Mouse (Mus musculus) hindbrain, embryonic 11.5 days (tissue): Measurements from ENCODE around the gene Osbpl8. TPM values are rescaled to one million over a fixed set of nuclear protein-coding genes. Genes with fewer than 3 reads are reported as not detected.

Experiments used
- ATAC-seq: fragments of 200-750 bp; cut with Nextera tagmentation; 2 replicates; pipeline ENCODE4 v1.8.0; 2017; ENCODE audit warnings: mild to moderate bottlenecking, moderate TSS enrichment, moderate library complexity; ENCODE audit not compliant: low FRiP score
- DNase-seq: peaks from one replicate; pipeline ENCODE4 v3.0.0-alpha.2; 2015; ENCODE audit warnings: low spot score
- H3K27ac ChIP-seq: fragments of 300-500 bp; sonication (generic); 2 replicates; pipeline ENCODE4 v1.5.1; 2014; ENCODE audit warnings: mild to moderate bottlenecking, low read depth, low read length
- H3K27me3 ChIP-seq: fragments of 300-500 bp; sonication (generic); 2 replicates; pipeline ENCODE4 v1.6.1; 2014; ENCODE audit warnings: mild to moderate bottlenecking, low read length, moderate library complexity, mixed read lengths; ENCODE audit not compliant: control insufficient read depth, insufficient read depth
- H3K36me3 ChIP-seq: fragments of 300-500 bp; sonication (generic); 2 replicates; pipeline ENCODE4 v1.6.1; 2014; ENCODE audit warnings: mild to moderate bottlenecking, low read length, moderate library complexity, mixed read lengths; ENCODE audit not compliant: control insufficient read depth, insufficient read depth
- H3K4me1 ChIP-seq: fragments of 300-500 bp; sonication (generic); replicated peaks from 2 replicates; pipeline ENCODE4 v1.6.1; 2014; ENCODE audit warnings: low read length, mixed read lengths; ENCODE audit not compliant: control insufficient read depth, insufficient read depth
- H3K4me2 ChIP-seq: fragments of 300-500 bp; sonication (generic); replicated peaks from 2 replicates; pipeline ENCODE4 v1.6.1; 2014; ENCODE audit warnings: mild to moderate bottlenecking, low read depth, low read length
- H3K4me3 ChIP-seq: fragments of 300-500 bp; sonication (generic); 2 replicates; pipeline ENCODE4 v1.5.1; 2014; ENCODE audit warnings: low read depth, low read length
- H3K9ac ChIP-seq: fragments of 300-500 bp; sonication (generic); 2 replicates; pipeline ENCODE4 v1.6.1; 2014; ENCODE audit warnings: low read depth, low read length
- H3K9me3 ChIP-seq: fragments of 300-500 bp; sonication (generic); 2 replicates; pipeline ENCODE4 v1.6.1; 2016; ENCODE audit warnings: low read length; ENCODE audit not compliant: control insufficient read depth
- WGBS: fragments of 180-500 bp; shearing (Covaris S2); extraction: QIAGEN DNeasy Blood & Tissue Kit; methylation state at CpG from one replicate; pipeline ENCODE4 v1.1.7; 2014; 5-methylcytosine and 5-hydroxymethylcytosine counted together
- polyA plus RNA-seq: library from polyadenylated mRNA; unstranded; fragments of >200 nt; fragmentation: Nextera tagmentation; extraction: Ambion mirVana; gene quantifications from 2 replicates; pipeline ENCODE4 v1.2.1, GENCODE M21; 2014

Gene Osbpl8
- polyA plus RNA-seq, 1 experiment from 2014 or later: 15.4 TPM

GRCm38 (mm10) chr10:111315940-111316339 lies 151.4 kb downstream of the Osbpl8 start:
- DNase-seq (no peak), ATAC-seq (no peak)
- no peaks in the 10 kb centered on the region for H3K9me3 ChIP-seq
- H3K27me3 ChIP-seq: no peaks in the 10 kb centered on the region
- H3K4me3 ChIP-seq: no peak overlapping the region
- no peak overlapping the region for H3K4me2 ChIP-seq
- WGBS: 89% methylated on average over 3 of the region's 3 CpGs
- H3K36me3 ChIP-seq: no peaks in the 10 kb centered on the region
- H3K4me1 ChIP-seq: no peaks in the 10 kb centered on the region
- H3K27ac ChIP-seq: no peak overlapping the region
- no peak overlapping the region for H3K9ac ChIP-seq

DNA sequence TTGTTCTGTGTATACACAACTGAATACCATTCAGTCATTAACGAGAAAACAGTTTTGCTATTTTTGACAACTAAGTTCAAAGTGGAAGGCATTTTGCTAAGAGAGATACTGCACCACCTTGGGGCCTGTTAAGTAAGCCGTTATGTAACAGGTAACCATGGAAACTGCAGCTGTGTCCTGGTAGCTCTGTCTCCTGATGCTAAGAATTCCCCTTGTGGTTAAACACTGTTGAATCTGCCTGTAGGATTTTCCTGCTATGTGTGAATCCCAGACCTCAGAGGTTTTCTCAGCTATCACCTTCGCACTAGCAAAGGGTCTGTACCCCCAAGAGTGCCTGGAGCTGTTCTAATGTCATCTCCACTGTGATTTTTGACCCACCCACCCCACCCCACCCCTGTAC lies 153.5 kb downstream of the Osbpl8 start:
- Histone ChIP-seq H3K4me1 (no peaks in the 10 kb centered on the region), H3K36me3 (no peaks in the 10 kb centered on the region), H3K4me3 (no peak overlapping the region), H3K9ac (no peak overlapping the region), H3K27me3 (no peaks in the 10 kb centered on the region), H3K9me3 (no peaks in the 10 kb centered on the region), H3K27ac (no peak overlapping the region), H3K4me2 (no peak overlapping the region)
- ATAC-seq (no peak), DNase-seq (no peak)
- WGBS: 80% methylated on average over 3 of the region's 3 CpGs

GRCm38 (mm10) chr10:111318805-111319500 lies 154.4 kb downstream of the Osbpl8 start:
- H3K9ac ChIP-seq: no peak overlapping the region
- no peaks in the 10 kb centered on the region for H3K27me3 ChIP-seq
- H3K36me3 ChIP-seq: no peaks in the 10 kb centered on the region
- ATAC-seq: no peak
- no peak overlapping the region for H3K4me2 ChIP-seq
- H3K4me3 ChIP-seq: no peak overlapping the region
- H3K4me1 ChIP-seq: no peaks in the 10 kb centered on the region
- DNase-seq: no peak
- no peaks in the 10 kb centered on the region for H3K9me3 ChIP-seq
- no peak overlapping the region for H3K27ac ChIP-seq
- 94% methylated on average over 9 of the region's 9 CpGs for WGBS

GRCm38 (mm10) chr10:111320579-111320978 lies 156.0 kb downstream of the Osbpl8 start:
- DNase-seq (no peak), ATAC-seq (no peak)
- no peaks in the 10 kb centered on the region for H3K27me3 ChIP-seq
- no peak overlapping the region for H3K4me3 ChIP-seq
- no peak overlapping the region for H3K27ac ChIP-seq
- no peak overlapping the region for H3K9ac ChIP-seq
- H3K36me3 ChIP-seq: no peaks in the 10 kb centered on the region
- no peaks in the 10 kb centered on the region for H3K4me1 ChIP-seq
- H3K4me2 ChIP-seq: no peak overlapping the region
- no peaks in the 10 kb centered on the region for H3K9me3 ChIP-seq

DNA sequence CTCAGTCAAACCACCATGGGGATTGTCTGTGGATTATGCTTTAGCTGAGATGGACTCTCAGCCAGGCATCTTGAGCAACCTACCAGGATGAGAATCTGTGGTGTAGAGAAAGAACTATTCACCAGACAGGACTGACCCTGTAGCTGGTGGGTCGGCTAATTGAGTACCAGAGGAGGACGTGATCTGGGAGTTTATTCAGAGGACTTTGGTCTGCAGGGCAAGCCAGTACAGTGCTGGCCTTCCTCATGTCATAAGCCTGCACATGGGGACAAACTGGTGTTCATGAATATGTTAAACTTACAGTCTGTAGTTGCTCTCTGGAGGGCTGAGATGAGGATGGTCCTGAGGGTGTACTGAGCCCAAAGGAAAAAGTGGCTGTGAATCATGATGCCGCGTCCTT lies 163.4 kb downstream of the Osbpl8 start:
- Histone ChIP-seq H3K9me3 (no peaks in the 10 kb centered on the region), H3K9ac (no peak overlapping the region), H3K4me3 (no peak overlapping the region), H3K27ac (no peak overlapping the region), H3K27me3 (no peaks in the 10 kb centered on the region), H3K4me2 (no peak overlapping the region), H3K4me1 (no peaks in the 10 kb centered on the region), H3K36me3 (no peaks in the 10 kb centered on the region)
- DNase-seq: no peak
- ATAC-seq: no peak
- WGBS: 88% methylated on average over 4 of the region's 4 CpGs

GRCm38 (mm10) chr10:111329326-111329725 lies 164.8 kb downstream of the Osbpl8 start:
- H3K27me3 ChIP-seq: no peaks in the 10 kb centered on the region
- H3K27ac ChIP-seq: no peak overlapping the region
- no peaks in the 10 kb centered on the region for H3K9me3 ChIP-seq
- WGBS: 83% methylated on average over 5 of the region's 5 CpGs
- H3K9ac ChIP-seq: no peak overlapping the region
- H3K36me3 ChIP-seq: no peaks in the 10 kb centered on the region
- H3K4me1 ChIP-seq: no peaks in the 10 kb centered on the region
- H3K4me2 ChIP-seq: no peak overlapping the region
- DNase-seq (no peak), ATAC-seq (no peak)
- no peak overlapping the region for H3K4me3 ChIP-seq

- Histone ChIP-seq H3K36me3 (no peaks in the 10 kb centered on the region), H3K4me1 (0 out of 2 replicates have a peak, but pooled peaks cover 4% of the 10 kb centered on the region), H3K9ac (no peak overlapping the region), H3K27me3 (no peaks in the 10 kb centered on the region; the same call in 1 of the 2 replicates), H3K4me3 (no peak overlapping the region), H3K27ac (no peak overlapping the region), H3K4me2 (no peak overlapping the region), H3K9me3 (no peaks in the 10 kb centered on the region)
- no peak for DNase-seq
- ATAC-seq: no peak
- WGBS: 99% methylated on average over 2 of the region's 2 CpGs
Measured at GRCm38 (mm10) chr10:111334902-111335301, 170.3 kb downstream of the Osbpl8 start.

DNA sequence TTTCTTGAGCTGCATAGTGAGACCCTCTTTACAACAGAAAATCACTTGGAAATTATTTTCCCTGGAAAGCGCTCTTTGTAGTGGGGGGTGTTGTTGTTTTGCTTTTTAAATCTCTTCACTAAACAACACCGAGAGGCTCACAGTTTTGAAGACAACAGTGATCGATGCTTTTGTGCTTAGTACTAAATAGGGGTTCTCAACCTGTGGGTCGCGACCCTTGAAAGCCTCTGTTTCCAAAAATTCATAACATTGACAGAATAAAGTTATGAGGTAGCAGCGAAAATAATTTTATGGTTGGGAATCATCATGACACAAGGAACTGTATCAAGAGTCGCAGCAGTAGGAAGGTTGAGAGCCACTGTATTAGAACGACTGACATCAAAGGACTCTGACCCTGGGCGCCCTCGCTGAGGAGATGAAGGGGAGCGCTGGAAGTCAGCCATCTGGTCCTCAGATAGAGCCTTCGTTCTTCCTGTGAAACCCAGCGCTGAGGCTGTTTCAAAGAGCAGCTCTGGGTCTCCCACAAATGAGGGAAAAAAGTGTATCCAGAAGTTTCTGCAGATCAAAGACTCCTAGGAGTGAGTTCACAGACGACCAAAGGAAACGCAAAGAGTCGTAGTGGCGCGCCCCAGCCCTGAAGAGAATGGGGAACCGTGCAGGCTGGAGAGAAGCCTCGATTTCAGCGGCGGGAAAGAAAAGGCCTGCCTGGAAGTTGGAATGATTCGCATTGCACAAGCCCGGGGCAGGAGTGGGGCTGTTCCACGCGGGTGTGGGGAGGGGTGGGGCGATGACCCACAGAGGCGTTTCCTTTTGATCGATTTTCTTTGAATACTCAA lies 171.2 kb downstream of the Osbpl8 start:
- Histone ChIP-seq H3K4me3 (no peak overlapping the region), H3K4me2 (no peak overlapping the region), H3K36me3 (no peaks in the 10 kb centered on the region), H3K4me1 (0 out of 2 replicates have a peak, but pooled peaks cover 4% of the 10 kb centered on the region), H3K27ac (no peak overlapping the region), H3K9me3 (no peaks in the 10 kb centered on the region), H3K27me3 (no peaks in the 10 kb centered on the region; the same call in 1 of the 2 replicates), H3K9ac (0 out of 2 replicates have a peak overlapping the region, but pooled peaks have one; percentile 4)
- peak; percentile 39 for DNase-seq
- 19% methylated on average over 29 of the region's 29 CpGs for WGBS
- no peak for ATAC-seq
